Mouse (Mus musculus) forebrain, embryonic 11.5 days (tissue): Measurements from ENCODE around the gene Msantd4. TPM values are rescaled to one million over a fixed set of nuclear protein-coding genes. Genes with fewer than 3 reads are reported as not detected.
"Not testable (repeated sequence)": the region's sequence is repeated elsewhere in the genome, so short reads cannot be mapped to it uniquely, and the experiment has no call there.

Experiments
- ATAC-seq: fragments of 200-750 bp; cut with Nextera tagmentation; replicated peaks from 2 replicates; pipeline ENCODE4 v1.8.0; 2017; ENCODE audit warnings: moderate TSS enrichment; ENCODE audit not compliant: low FRiP score
- DNase-seq: peaks from one replicate; pipeline ENCODE4 v3.0.0-alpha.2; 2017; ENCODE audit warnings: low spot score
- H3K27ac ChIP-seq: fragments of 300-500 bp; sonication (generic); 2 replicates; pipeline ENCODE4 v1.5.1; 2014; ENCODE audit warnings: low read depth, low read length
- H3K27me3 ChIP-seq: fragments of 300-500 bp; sonication (generic); 2 replicates; pipeline ENCODE4 v1.6.1; 2014; ENCODE audit warnings: mild to moderate bottlenecking, low read length, mixed read lengths; ENCODE audit not compliant: control insufficient read depth, insufficient read depth
- H3K36me3 ChIP-seq: fragments of 300-500 bp; sonication (generic); 2 replicates; pipeline ENCODE4 v1.6.1; 2014; ENCODE audit warnings: mild to moderate bottlenecking, low read length, moderate library complexity, mixed read lengths; ENCODE audit not compliant: control insufficient read depth, insufficient read depth
- H3K4me1 ChIP-seq: fragments of 300-500 bp; sonication (generic); replicated peaks from 2 replicates; pipeline ENCODE4 v1.6.1; 2014; ENCODE audit warnings: low read length, mixed read lengths; ENCODE audit not compliant: control insufficient read depth, insufficient read depth
- H3K4me2 ChIP-seq: fragments of 300-500 bp; sonication (generic); 2 replicates; pipeline ENCODE4 v1.6.1; 2014; ENCODE audit warnings: low read depth, mild to moderate bottlenecking, low read length, moderate library complexity, mixed read lengths; ENCODE audit not compliant: severe bottlenecking
- H3K4me3 ChIP-seq: fragments of 300-500 bp; sonication (generic); 2 replicates; pipeline ENCODE4 v1.5.1; 2014; ENCODE audit warnings: low read depth, low read length
- H3K9ac ChIP-seq: fragments of 300-500 bp; sonication (generic); 2 replicates; pipeline ENCODE4 v1.6.1; 2014; ENCODE audit warnings: low read length
- H3K9me3 ChIP-seq: fragments of 300-500 bp; sonication (generic); 2 replicates; pipeline ENCODE4 v1.6.1; 2016; ENCODE audit warnings: low read length, mixed read lengths; ENCODE audit not compliant: control insufficient read depth
- WGBS: fragments of 180-500 bp; shearing (Covaris S2); extraction: QIAGEN DNeasy Blood & Tissue Kit; methylation state at CpG from one replicate; pipeline ENCODE4 v1.1.7; 2014; 5-methylcytosine and 5-hydroxymethylcytosine counted together
- microRNA-seq: library from miRNA; unstranded; fragments of <30 nt; microRNA quantifications from one replicate; pipeline ENCODE4, GENCODE M21; 2016; ENCODE audit not compliant: insufficient number of aligned reads
- polyA plus RNA-seq: library from polyadenylated mRNA; unstranded; fragments of >200 nt; fragmentation: Nextera tagmentation; extraction: Ambion mirVana; gene quantifications from 2 replicates; pipeline ENCODE4 v1.2.1, GENCODE M21; 2014

The Msantd4 gene
- 68.1 and 75.3 TPM in 2 replicates for polyA plus RNA-seq

DNA sequence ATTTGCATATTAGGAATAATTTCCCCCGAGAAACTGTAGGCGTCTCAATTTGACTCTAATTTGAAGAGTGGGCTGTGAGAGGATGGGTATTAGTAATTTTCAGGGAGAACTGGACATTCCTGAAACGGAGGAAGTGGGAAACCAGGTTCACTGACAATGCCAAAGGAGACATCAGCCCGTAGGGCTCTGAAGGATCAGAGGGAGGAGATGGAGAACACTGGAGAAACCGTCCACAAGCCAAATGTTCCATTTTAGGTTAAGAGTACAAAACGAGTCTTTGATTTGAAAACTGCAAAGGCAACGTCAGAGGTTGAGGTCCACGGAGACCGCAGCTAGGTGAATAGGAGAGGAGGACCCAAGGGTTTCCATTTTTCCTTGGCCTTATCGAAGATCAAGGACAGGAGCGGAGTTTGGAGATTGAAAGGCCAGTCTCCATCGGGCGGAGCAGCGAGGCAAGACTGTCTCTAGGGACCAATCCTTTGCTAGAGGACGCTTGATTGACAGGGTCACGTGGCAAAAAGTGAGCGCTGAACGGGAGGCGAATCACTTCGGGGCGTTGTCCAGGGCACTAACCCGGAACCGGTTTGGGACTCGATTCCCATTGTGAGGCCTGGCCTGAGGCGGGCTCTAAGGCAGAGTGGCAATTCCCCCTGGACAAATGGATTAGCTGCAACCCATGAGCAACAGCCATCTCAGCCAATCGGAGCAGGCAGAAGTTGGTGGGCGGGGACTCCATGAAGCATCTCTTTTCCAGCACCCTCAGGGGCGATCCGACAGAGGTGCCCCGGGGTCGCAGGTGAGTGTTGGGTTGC, at the start of gene Msantd4:
Gene Msantd4 (plus strand): TSS at position 735 of the 812 bp plus-strand sequence.
- peak within 1 kb of the TSS; percentile 62 for H3K4me2 ChIP-seq
- H3K9me3 ChIP-seq: no peaks in the 10 kb centered on the region
- H3K4me3 ChIP-seq: peak within 1 kb of the TSS; percentile 76
- peak; percentile 96 for DNase-seq
- peak; percentile 100 for ATAC-seq
- H3K27me3 ChIP-seq: no peaks in the 10 kb centered on the region
- H3K4me1 ChIP-seq: no peaks in the 10 kb centered on the region; the same call in 1 of the 2 replicates
- 1% methylated on average over 31 of the region's 31 CpGs for WGBS
- H3K9ac ChIP-seq: peak within 1 kb of the TSS; percentile 71
- no peaks in the 10 kb centered on the region; the same call in 1 of the 2 replicates for H3K36me3 ChIP-seq
- peak within 1 kb of the TSS; percentile 68 for H3K27ac ChIP-seq

DNA sequence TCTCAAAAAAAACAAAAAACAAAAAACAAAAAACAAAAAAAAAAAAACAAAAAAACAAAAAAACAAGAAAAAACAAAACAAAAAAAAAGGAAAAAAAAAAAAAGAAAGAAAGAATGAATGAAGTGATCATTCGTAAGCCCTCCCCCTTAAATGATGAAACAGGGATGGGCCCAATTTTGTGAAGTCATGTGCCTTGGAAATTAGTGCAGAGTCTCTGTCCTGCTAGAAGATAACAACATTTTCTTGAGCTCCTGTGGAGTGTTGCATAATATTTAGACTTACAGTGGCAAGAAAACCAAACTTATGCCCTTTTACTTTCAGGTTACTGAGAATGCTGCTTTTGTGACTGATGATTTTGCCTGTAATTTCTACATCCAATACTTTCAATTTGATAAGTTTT, 23.2 kb upstream of the Msantd4 start:
- no peak for DNase-seq
- ATAC-seq: no peak
- WGBS: 97% methylated on average over 1 of the region's 1 CpGs
- Histone ChIP-seq H3K4me1 (no peaks in the 10 kb centered on the region), H3K4me3 (no peak overlapping the region), H3K27me3 (no peaks in the 10 kb centered on the region), H3K27ac (no peak overlapping the region), H3K36me3 (no peaks in the 10 kb centered on the region), H3K9ac (no peak overlapping the region), H3K4me2 (no peak overlapping the region), H3K9me3 (no peaks in the 10 kb centered on the region)

DNA sequence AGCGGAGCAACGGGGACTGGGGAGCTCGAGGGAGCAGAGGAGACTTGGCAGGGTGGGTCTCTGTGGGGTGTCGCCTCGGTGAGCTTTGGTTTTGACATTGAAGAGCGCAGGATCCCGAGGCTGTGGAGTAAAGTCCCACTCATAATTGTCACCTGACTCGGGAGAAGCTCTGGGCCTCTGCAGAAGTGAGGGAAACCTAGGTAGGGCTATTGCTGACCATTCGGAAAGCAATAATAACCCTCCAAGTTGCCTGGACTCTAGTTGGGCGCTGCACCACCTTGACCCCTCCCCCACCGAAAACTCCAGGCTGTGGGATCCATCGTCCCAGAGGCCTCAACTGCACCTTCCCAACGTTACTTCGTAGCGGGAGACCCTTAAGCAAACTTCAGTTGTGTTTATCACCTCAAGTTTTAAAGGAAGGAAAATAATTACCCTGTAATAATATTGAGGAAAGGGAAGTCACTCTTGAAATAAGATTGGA, 318 bp downstream of the Msantd4 start:
- DNase-seq (no peak), ATAC-seq (no peak)
- Histone ChIP-seq H3K4me1 (no peaks in the 10 kb centered on the region; the same call in 1 of the 2 replicates), H3K9ac (peak overlapping the region; percentile 71), H3K27me3 (no peaks in the 10 kb centered on the region), H3K4me3 (peak overlapping the region; percentile 76), H3K36me3 (no peaks in the 10 kb centered on the region; the same call in 1 of the 2 replicates), H3K4me2 (peak overlapping the region; percentile 62), H3K9me3 (no peaks in the 10 kb centered on the region), H3K27ac (no peak overlapping the region)
- 2% methylated on average over 14 of the region's 15 CpGs for WGBS

DNA sequence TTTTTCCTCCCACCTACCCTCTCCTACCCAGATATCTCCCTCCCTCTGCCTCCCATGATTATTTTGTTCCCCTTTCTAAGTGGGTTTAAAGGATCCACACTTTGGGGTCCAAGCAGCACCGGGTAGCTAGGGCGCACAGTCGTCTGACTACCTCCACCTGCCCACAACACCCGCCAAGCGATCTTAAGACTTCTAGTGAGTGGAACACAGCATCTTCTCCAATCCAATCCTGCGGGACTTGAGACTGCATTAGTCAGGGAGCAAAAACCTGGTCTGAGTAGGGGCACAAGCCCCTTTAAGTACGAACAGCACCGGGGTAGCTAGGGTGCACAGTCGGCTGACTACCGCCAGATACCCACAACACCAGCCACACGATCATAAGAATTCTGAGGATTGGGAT, 24.4 kb downstream of the Msantd4 start:
- not testable (repeated sequence) for H3K27ac ChIP-seq, H3K4me2 ChIP-seq, DNase-seq, H3K4me3 ChIP-seq, H3K27me3 ChIP-seq, H3K36me3 ChIP-seq, H3K9me3 ChIP-seq, ATAC-seq, H3K4me1 ChIP-seq, H3K9ac ChIP-seq
- 91% methylated on average over 11 of the region's 11 CpGs for WGBS

Small RNAs within 50 kb of the gene (microRNA-seq; reads per million reads assigned to microRNA genes)
- not detected for gene Gm23992

Other genes starting within 250 kb of the Msantd4 start
- 29.8 and 35.7 TPM in 2 replicates for gene Aasdhppt, start 67.1 kb upstream of the Msantd4 start, polyA plus RNA-seq
- gene Kbtbd3, start 66.7 kb upstream of the Msantd4 start, polyA plus RNA-seq: 7.7 and 8.3 TPM in 2 replicates